Mouse (Mus musculus): ENCODE data around the gene Nppa. TPM values are rescaled to one million over a fixed set of nuclear protein-coding genes. Genes with fewer than 3 reads are reported as not detected.
"Not testable (repeated sequence)": the region's sequence is repeated elsewhere in the genome, so short reads cannot be mapped to it uniquely, and the experiment has no call there.

Nppa gene
- polyA plus RNA-seq, 1 experiment: not detected

- TF ChIP-seq GATA1 (IDR thresholded peaks at IDR 0.05; ENCODE audit: borderline replicate concordance, low read length): no peak
- TF ChIP-seq FLI1 (IDR thresholded peaks at IDR 0.05; ENCODE audit: low read length): no peak
- peaks cover 47% of the 10 kb centered on the region for H3K4me1 ChIP-seq
- H3K9me3 ChIP-seq: no peaks in the 10 kb centered on the region
- H3K27me3 ChIP-seq (replicated peaks): peaks cover 3% of the 10 kb centered on the region
- H3K4me3 ChIP-seq (replicated peaks): no peak overlapping the region
- H3K36me3 ChIP-seq (replicated peaks; ENCODE audit: low read length): peaks cover 31% of the 10 kb centered on the region
Observed at GRCm38 (mm10) chr4:148035440-148035839, 34.9 kb downstream of the Nppa start.

DNA sequence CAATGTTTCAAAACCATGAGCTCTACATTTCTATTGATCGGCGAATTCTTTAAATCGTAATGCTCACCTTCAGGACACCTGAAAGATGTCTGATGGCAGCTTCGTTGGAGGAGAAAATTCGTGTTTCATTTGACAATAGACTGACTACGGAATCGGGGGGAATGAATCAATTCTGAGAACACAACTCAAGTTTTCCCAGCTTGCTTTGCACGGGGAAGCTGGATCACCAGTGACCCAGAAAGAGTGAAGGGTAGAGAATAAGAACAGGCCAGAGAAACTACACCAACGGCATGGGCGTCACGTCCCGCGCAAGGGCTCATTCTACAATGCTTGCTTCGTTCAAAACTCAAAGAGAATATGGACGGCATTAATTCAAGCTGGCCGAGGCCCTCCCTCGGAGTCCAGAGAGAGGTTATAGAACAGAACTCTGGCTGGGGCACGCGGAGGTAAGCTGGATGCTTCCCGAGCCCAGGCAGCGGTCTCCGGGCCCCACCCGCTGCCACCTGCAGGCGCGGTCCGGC is 37.6 kb downstream of the Nppa start:
- peaks cover 61% of the 10 kb centered on the region for H3K4me1 ChIP-seq
- no peaks in the 10 kb centered on the region for H3K9me3 ChIP-seq
- peaks cover 25% of the 10 kb centered on the region for H3K27me3 ChIP-seq (replicated peaks)
- H3K36me3 ChIP-seq (replicated peaks; ENCODE audit: low read length): peaks cover 28% of the 10 kb centered on the region
- peak overlapping the region; percentile 99 for H3K4me3 ChIP-seq (replicated peaks)
- no peak for TF ChIP-seq FLI1 (IDR thresholded peaks at IDR 0.05; ENCODE audit: low read length)
- no peak for TF ChIP-seq GATA1 (IDR thresholded peaks at IDR 0.05; ENCODE audit: borderline replicate concordance, low read length)

DNA sequence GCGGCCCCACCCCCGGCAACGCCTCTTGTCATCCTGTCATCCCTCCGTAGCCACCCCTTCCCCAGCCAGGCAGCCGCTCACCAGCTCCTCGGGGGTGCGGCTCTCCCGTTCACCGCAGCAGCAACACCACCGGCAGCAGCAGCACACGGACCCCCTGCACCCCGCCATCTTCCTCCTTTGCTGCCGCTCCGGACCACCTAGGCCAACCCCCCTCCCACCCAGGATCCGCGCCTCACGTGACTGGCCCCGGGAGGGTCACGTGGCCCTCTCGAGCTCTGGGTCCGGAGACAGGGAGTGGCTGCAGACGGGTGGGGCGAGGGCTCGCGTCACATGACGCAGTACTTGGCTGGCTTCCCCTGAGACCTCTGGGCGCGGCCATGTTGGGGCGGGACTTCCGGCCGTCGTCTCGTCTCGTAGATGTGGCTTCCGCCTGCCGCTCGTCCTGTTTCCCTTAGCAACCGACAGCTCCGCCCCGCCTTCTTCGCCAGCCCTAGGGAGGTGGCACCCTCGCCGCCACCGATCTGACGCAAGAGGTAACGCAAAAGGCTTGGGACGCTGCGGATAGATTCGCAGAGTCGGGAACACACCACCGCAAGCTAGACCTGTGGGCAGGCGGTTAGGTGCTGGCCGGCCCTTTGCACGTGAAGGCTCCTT is 38.2 kb downstream of the Nppa start, which contains the start of the genes Clcn6 and Mthfr:
Gene Clcn6 (minus strand): TSS at position 222 of the 654 bp plus-strand sequence.
Gene Mthfr (plus strand): TSS at position 478 of the 654 bp plus-strand sequence.
- Histone ChIP-seq H3K4me1 (peaks cover 61% of the 10 kb centered on the region), H3K36me3 (replicated peaks; ENCODE audit: low read length) (peaks cover 31% of the 10 kb centered on the region), H3K27me3 (replicated peaks) (peaks cover 26% of the 10 kb centered on the region), H3K4me3 (replicated peaks) (peak within 1 kb of the TSS; percentile 99), H3K9me3 (no peaks in the 10 kb centered on the region)
- TF ChIP-seq GATA1 (IDR thresholded peaks at IDR 0.05; ENCODE audit: borderline replicate concordance, low read length): no peak
- TF ChIP-seq FLI1 (IDR thresholded peaks at IDR 0.05; ENCODE audit: low read length): no peak

DNA sequence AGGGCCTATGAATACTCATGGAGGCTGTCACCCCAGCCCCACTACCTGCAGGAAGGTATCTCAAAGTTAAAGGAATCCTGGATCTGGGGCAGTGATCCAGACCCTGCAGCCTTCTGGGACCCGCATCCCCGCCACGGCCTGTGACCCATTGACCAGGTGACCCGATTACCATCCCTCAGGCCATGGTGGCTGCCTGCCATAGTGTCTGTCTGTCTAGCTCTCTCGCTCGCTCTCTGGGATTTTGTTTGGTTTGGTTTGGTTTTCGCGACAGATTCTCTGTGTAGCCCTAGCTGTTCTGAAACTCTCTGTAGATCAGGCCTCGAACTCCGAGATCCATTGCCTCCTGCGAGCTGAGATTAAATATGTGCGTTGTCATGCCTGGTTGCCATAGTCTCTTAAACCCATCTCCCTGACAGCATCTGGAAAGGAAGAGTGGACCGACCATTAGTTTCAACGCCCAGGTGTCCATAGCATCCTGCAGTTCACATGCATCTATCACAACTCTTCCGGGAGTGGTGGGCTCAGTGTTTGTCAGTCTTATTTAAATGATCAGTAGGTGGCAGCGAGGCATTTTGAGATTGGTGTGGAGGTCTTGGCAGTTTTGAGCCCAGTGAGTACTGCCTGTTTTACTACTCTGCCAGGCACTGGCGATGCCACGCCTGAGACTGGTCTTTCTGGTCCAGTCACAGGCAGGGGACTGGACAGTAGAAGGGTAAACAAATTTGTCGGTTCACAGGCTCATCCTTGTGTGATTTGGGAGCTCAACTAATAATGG is 38.9 kb downstream of the Nppa start:
- TF ChIP-seq FLI1 (IDR thresholded peaks at IDR 0.05; ENCODE audit: low read length) (no peak), GATA1 (IDR thresholded peaks at IDR 0.05; ENCODE audit: borderline replicate concordance, low read length) (no peak)
- H3K4me3 ChIP-seq (replicated peaks): peak overlapping the region; percentile 99
- peaks cover 38% of the 10 kb centered on the region for H3K36me3 ChIP-seq (replicated peaks; ENCODE audit: low read length)
- H3K27me3 ChIP-seq (replicated peaks): peaks cover 31% of the 10 kb centered on the region
- peaks cover 59% of the 10 kb centered on the region for H3K4me1 ChIP-seq
- H3K9me3 ChIP-seq: no peaks in the 10 kb centered on the region

GRCm38 (mm10) chr4:148040029-148040830 is 39.7 kb downstream of the Nppa start:
- Histone ChIP-seq H3K4me3 (replicated peaks) (peak overlapping the region; percentile 99), H3K9me3 (no peaks in the 10 kb centered on the region), H3K27me3 (replicated peaks) (peaks cover 39% of the 10 kb centered on the region), H3K4me1 (peaks cover 60% of the 10 kb centered on the region), H3K36me3 (replicated peaks; ENCODE audit: low read length) (peaks cover 38% of the 10 kb centered on the region)
- TF ChIP-seq FLI1 (IDR thresholded peaks at IDR 0.05; ENCODE audit: low read length): no peak
- no peak for TF ChIP-seq GATA1 (IDR thresholded peaks at IDR 0.05; ENCODE audit: borderline replicate concordance, low read length)

DNA sequence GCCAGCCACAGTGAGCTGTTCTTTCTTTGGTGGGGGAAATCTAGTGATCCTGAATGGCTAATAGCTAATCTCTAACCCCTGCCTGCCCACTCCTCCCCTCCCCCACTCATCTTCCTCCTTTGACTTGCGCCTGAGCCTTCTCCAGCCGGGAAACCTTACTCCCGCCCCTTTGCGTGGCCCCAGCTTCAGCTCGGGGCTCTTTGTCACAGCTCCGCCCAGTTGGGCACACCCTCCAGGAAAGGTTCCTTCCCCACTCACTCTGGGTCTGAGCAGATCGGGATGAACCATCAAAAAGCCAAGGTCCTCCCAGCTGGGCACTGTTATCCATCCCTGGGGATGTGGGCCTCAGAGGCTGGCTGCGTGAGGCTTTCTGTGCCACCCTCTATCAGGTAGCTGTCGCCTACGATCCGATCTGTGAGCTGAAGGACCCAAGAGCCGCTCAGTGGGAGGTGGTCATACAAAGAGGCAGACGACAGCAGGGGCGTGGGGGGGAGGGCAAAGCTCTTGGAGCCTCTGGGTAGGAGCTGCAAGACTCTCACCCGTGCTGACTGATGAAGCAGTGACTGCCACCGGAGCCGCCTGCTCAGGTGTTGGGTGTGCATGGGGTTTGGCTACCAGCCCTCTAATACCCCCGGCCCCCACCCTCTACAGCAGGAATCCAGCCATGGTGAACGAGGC is 40.5 kb downstream of the Nppa start:
- H3K9me3 ChIP-seq: no peaks in the 10 kb centered on the region
- peak overlapping the region; percentile 87 for H3K4me3 ChIP-seq (replicated peaks)
- H3K36me3 ChIP-seq (replicated peaks; ENCODE audit: low read length): peaks cover 42% of the 10 kb centered on the region
- TF ChIP-seq FLI1 (IDR thresholded peaks at IDR 0.05; ENCODE audit: low read length) (no peak), GATA1 (IDR thresholded peaks at IDR 0.05; ENCODE audit: borderline replicate concordance, low read length) (no peak)
- peaks cover 41% of the 10 kb centered on the region for H3K27me3 ChIP-seq (replicated peaks)
- peaks cover 68% of the 10 kb centered on the region for H3K4me1 ChIP-seq

DNA sequence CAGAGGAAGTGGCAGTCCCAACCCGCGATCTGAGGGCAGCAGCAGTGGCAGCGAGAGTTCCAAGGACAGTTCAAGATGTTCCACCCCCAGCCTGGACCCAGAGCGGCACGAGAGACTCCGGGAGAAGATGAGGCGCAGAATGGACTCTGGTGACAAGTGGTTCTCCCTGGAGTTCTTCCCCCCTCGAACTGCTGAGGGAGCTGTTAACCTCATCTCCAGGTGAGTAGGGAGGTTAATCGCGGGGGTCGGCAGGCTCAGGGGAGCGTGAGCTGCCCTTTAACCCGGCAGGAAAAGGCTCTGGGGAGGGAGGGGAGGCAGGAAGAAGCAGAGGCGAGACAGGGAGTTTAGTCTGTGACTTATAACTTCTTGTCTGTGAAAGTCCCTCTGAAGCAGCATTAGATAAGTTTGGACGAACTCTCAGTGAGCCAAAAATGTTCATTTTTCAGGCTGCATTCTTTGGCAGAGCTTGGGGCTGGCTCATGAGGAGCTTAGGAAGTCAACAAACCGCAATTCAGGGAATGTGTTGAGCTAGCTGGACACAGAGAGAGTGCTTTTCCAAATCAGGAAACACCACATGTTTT is 41.2 kb downstream of the Nppa start:
- peaks cover 39% of the 10 kb centered on the region for H3K36me3 ChIP-seq (replicated peaks; ENCODE audit: low read length)
- H3K4me3 ChIP-seq (replicated peaks): peak overlapping the region; percentile 87
- TF ChIP-seq FLI1 (IDR thresholded peaks at IDR 0.05; ENCODE audit: low read length) (no peak), GATA1 (IDR thresholded peaks at IDR 0.05; ENCODE audit: borderline replicate concordance, low read length) (no peak)
- H3K27me3 ChIP-seq (replicated peaks): peaks cover 41% of the 10 kb centered on the region
- H3K4me1 ChIP-seq: peaks cover 75% of the 10 kb centered on the region
- no peaks in the 10 kb centered on the region for H3K9me3 ChIP-seq

DNA sequence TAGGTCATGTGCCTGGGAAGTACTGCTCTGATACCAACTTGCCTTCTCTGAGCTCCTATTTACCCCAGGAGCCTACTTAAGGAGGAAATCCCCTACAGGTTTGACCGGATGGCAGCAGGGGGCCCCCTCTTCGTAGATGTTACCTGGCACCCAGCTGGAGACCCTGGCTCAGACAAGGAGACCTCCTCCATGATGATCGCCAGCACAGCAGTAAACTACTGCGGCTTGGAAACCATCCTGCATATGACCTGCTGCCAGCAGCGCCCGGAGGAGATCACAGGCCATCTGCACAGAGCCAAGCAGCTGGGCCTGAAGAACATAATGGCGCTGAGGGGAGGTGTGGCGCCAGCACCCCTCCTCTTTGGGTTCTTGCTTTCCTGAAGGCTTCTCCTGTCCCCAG is 42.8 kb downstream of the Nppa start:
- peaks cover 45% of the 10 kb centered on the region for H3K36me3 ChIP-seq (replicated peaks; ENCODE audit: low read length)
- not testable (repeated sequence) for H3K4me3 ChIP-seq (replicated peaks); H3K9me3 ChIP-seq
- peaks cover 81% of the 10 kb centered on the region for H3K4me1 ChIP-seq
- peaks cover 52% of the 10 kb centered on the region for H3K27me3 ChIP-seq (replicated peaks)

DNA sequence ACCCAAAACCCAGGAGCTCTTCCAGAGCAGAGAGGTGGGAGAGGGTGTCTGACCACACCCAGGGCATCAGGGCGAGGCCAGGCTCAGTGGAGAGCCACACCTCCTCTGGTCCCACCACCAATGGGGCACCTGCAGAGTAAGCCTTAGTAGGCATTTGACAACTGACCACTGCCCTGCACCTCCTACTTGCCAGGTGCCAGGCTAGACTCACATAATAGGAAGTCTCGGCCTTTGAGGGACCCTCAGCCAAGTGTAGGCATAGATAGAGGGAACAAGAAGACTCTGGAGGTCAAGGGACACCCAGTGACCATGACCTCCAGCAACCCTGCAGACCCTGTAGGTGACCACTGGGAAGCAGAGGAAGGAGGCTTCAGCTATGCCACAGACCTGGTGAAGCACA is 43.6 kb downstream of the Nppa start:
- H3K36me3 ChIP-seq (replicated peaks; ENCODE audit: low read length): peaks cover 52% of the 10 kb centered on the region
- H3K9me3 ChIP-seq: no peaks in the 10 kb centered on the region
- H3K4me1 ChIP-seq: peaks cover 83% of the 10 kb centered on the region
- no peak for TF ChIP-seq GATA1 (IDR thresholded peaks at IDR 0.05; ENCODE audit: borderline replicate concordance, low read length)
- TF ChIP-seq FLI1 (IDR thresholded peaks at IDR 0.05; ENCODE audit: low read length): no peak
- no peak overlapping the region for H3K4me3 ChIP-seq (replicated peaks)
- peaks cover 59% of the 10 kb centered on the region for H3K27me3 ChIP-seq (replicated peaks)
